Mouse (Mus musculus) fibroblast of lung, adult 2 months (primary cell): ENCODE results near the gene Fam160b1.
A peak's percentile ranks its signal among the peaks of the same experiment; 100 is the strongest.

Experiments
- DNase-seq: peaks from one replicate; pipeline ENCODE4 v3.0.0-alpha.2; 2011; ENCODE audit warnings: low read depth

Fam160b1 gene

DNA sequence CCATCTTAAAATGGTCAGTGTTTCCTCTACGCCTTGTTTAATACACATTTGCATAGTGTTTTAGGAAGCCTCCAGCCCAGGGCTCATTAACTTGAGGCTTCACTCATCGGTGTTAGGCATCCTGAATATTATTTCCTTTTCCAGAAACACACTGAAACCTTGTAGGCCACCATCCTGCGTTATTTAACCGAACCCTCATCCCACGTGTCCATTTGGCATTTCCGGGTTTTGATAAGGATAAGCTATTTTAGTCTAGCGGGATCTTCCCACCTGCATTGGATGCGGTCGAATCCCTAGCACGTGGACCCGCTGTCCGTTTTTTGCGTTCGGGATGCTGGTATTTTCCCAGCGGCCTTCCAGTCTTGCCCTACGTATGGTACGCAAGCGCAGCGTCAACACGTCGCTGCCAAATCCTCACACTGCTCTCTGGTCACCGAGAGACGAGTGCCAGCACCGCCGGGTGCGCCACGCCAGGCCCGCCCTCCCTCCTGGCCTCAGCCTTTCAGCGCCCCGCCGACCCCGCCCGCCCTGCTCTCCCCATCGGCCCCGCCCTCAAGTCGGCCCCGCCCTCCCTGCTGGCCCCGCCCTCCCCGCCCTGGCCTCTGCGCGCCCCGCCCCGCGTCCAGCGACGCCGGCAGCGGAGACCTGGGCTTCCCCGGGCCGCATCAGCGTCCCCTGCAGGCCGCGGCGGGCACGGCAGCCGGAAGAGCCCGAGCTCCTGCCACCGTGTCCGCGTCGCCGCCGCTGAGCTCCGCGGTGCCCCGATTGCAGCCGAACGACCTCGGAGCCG, at the start of gene Fam160b1:
TSS of gene Fam160b1 (plus strand) at position 340 of the 790 bp plus-strand sequence.
- DNase-seq: peak; percentile 86

DNA sequence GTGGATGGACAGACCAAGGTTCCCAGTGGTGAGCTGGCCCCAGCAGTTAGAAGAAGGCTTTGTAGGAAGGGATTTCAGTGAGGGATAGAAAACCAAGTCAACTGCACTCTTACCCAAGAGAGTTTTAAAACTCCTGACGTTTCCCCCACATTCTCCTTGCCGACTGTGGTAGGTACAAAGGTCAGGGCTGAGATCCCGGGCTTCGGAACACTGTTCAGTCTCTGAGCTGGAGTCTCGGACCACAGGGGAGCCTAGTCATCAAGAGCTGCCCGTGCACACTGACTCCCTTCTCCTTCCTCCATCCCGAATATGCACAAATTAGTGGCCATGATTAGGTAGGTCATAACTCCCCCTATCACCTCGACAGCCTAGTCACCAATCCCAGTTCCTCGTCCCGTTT, 47.3 kb upstream of the Fam160b1 start:
- DNase-seq: no peak

DNA sequence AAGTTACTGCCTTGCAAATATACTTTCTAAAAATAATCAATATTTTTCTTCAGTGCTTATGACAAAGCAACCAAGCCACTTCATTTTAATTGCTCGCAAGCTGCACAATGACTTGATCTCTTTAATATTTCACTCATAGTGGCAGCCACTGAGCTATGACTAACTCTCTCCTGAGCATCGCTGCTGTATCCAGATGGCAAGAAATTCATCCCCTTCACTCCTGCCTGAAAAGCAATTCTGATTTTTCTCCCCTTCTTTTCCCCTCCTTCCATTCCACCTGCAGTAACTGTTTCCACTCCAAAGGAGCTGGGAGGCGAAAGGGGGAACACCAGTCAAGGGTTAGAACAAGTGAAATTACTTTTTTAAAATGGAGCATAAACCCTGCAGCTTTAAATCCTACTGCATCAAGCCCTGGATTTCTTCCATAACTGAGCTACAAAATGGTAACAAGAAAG, 46.6 kb upstream of the Fam160b1 start:
- no peak for DNase-seq

DNA sequence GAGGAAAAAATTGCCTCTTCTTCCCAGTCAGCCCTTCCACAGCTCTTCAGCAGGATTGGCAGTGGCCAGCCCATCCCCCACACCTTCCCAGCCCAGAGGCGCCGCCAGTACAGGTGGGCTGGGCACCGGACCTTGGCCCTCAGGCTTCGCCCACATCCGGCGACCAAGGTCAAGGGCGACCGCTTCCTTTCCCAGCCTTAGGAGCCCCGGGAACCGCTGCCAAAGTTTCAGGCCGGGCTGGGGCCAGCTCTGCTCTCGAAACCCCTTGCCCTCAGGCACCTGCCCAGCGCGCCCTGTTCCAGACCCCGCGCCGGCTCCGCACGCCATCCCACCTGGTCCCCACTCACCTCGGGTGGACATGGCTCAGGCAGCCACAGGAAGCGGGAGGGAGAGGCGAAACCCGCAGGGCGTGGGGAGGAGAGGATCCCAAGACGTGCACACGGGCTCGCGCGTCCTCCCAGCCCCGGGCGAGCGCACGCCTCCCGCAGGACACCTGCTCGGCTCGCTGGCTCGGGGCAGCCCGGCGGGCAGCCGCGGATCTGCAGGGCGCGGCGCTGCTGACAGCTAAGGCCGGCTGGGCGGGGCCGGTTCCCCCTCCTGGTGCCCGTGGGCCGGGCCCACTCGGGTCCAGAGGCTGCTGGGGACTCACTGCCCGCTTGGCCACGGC, 46.0 kb upstream of the Fam160b1 start, which contains the start of gene Ablim1:
TSS of gene Ablim1 (minus strand) at position 574 of the 667 bp plus-strand sequence.
- DNase-seq: no peak

DNA sequence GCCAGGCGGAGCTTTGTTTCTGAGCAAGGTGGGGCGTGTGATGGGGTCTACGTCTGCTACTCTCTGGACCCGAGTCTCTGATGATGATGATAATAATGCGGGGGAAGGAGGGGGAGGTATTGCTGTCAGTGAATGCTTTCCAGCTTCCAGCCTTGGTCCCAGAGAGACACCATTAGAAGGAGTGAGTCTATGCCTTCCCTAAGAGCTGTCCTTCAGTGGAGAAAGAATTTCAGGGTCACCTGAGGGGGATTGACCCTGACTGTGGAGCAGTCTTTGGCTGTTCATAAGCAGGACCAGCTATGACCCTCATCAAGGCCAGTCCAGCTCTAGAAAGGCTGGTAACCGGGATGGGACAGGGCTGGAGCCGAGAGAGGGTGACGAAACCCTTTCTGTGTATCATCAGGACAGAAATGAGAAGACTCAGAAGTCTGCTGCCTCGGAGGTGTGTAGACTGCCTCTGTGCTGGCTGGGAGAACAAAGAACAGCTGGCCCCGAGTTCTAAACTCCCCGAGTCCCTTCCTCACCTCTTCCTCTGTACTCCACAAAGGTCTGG, 45.4 kb upstream of the Fam160b1 start:
- DNase-seq: no peak

DNA sequence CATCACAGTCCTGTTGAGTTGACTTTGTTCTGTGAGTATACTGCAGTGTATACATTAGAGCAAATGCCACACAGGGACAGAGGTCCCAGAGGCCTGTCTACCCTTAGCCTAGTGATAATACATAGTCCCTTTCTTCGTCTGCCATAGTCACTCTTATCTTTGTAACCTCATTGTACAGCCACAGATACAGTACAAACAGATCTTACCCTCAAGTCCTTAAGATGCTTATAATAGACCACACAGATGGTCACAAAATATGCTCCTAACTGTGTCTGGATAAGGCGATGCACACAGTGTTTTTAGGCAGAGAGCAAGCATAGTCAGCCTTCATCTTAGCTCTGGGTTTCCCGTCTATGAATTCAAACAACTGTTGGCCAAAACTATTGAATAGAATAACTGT, 43.9 kb upstream of the Fam160b1 start:
- DNase-seq: no peak

DNA sequence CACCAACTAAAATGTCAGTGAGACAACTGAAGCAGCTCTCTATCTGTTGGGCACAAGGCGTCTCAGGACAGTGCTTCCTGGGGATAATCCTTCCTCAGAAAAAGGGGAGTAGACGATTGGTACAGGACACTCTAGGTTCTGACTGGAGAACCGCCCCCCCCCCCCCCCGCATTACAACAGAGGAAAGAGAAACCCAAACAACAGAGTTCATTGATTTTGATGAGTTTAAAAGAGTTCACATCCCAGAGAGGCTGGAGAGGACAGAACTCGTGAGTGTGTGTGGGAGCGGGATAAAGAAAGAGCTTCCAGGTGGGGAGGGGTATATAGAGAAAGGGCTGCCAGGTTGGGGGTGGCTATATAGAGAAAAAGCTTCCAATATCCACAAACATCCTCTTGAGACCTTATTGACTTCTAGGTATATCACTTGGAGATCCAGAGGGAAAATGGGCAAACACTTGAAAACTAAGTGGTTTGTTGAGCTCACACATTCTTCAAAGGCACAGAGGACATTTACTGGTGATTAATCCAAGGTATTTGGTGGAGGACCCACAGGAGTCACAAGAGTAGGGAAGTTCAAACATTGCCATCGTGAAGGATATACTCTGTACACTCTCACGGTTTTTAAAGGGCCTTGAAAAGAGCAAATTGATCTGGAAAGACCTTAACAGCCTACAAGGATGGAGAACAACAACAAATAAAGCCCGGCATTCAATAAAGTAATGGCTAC, 39.7 kb upstream of the Fam160b1 start:
- no peak for DNase-seq

DNA sequence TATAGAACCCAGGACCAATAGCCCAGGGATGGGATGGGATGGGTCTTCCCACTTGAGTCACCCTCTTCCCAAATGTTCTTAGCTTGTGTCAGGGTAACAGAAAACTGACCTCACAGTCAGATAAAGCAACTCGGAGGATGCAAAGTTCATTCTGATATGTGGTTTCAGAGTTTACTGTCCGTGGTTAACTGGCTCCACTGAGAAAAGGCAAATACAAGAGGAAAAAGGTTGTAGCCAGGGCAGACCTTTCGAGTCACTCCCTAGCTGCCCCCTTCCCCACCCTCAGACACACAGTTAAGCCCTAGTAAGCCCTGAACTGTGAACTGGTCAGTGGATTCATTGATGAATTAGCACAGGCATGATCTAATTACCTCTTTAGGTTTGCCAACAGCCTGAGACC, 38.6 kb upstream of the Fam160b1 start:
- no peak for DNase-seq

DNA sequence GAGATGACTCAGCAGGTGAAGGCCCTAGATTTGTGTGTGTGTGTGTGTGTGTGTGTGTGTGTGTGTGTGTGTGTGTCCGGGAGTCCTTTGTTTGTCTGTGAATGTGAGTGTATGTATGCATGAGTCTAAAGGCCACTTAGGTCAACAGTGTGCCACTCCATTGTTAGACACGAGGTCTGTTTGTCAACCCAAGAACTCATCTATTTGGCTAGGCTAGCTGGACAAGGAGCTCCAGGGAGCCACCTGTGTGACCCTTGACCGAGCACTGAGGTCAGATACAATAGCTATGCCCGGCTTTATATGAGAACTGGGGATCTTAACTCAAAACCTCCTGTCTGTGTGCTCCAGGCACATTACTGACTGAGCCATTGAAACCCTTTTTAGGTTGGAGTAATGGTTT, 38.0 kb upstream of the Fam160b1 start:
- DNase-seq: no peak

DNA sequence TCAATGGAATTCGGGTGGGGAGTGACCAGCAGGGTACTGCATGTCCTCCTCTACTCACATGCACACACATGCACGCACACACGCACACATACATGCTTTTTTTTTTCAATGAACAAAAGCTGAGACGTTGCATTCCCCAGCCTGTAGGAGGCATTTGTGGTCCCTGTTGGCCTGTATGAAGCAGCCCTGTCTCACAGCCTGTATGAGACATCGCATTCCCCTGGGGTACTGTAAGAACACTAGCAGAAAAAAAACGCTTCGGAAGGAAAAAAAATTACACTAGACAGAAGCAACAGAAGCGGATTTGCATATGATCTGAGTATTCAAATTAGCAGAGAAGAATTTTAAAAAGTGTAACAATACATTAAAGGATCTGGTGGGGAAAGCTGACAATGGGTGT, 37.4 kb upstream of the Fam160b1 start:
- no peak for DNase-seq

DNA sequence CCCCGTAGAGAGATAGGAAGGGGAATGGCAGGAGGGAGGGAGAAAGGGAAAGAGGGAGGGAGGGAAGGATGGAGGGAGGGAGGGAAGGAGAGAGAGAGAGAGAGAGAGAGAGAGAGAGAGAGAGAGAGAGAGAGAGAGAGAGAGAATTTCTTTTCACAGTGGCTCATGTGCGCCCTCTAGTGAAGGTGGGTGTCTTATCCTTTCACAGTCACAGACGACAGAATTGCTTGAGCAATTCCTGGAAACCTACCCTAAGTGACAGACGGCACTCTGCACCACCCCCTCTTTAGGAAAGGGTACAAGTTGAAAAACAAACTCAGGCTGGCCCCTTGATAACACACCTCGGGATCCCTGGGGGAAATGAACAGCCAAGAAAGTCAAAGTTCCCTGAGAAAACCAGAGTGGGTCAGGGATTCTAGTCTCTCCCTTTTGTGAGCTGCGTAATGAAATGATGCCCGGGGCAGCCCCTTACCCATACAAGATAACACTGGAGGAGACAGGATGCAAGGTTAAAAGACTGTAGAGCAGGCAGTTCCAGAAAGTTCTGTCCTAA, 34.7 kb upstream of the Fam160b1 start:
- no peak for DNase-seq

DNA sequence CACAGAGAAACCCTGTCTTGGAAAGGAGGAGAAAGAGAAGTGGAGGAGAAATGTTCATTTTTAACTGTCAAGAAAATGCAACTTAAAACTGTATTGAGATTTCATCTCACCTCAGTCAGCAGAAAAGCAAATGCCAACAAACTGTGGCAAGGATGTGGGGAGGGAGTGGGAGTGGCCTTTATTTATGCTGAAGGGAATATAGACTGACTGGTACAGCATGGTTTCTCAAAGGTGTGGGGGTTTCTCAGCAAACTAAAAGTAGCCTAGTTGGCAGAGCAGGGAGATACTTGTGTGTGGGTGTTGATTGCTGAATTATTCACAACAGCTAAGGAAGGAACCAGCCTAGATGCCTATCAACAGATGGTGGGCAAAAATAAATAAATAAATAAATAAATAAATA, 32.8 kb upstream of the Fam160b1 start:
- no peak for DNase-seq

DNA sequence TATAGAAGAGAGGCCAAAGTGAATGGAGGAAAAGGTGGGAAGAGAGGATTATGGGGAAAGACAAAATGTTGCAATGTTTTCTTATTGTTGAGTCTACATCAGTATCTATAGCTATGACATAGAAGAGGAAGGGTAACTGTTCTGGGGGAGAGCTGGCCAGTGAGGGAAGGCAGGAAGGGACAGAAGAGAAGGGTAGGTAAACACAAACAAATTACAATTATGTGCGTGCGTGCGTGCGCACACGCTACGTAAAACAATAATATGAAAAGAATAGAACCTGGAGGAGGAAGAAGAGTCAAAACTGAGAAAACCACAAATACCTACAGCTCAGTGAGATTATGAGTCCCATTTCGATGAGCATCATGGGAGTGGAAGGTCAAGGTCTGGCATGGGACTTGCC, 32.2 kb upstream of the Fam160b1 start:
- DNase-seq: no peak

DNA sequence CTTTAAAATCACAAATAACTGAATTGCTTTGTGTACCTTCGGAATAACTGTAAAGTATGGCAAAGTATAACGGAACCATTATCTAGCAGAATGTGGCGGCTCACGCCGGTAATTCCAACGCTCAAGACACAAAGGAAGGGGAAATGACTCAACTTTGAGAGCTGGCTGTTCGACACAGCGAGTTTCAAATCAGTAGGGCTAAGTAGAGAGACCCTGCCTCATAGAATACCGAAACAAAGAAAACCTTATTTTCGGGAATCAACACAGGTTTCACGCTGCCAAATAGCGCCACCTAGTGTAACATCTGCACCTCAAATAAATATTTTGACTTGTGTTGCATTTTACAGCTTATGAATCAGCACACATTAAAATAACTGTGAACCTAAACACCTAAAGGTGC, 31.7 kb upstream of the Fam160b1 start:
- no peak for DNase-seq

DNA sequence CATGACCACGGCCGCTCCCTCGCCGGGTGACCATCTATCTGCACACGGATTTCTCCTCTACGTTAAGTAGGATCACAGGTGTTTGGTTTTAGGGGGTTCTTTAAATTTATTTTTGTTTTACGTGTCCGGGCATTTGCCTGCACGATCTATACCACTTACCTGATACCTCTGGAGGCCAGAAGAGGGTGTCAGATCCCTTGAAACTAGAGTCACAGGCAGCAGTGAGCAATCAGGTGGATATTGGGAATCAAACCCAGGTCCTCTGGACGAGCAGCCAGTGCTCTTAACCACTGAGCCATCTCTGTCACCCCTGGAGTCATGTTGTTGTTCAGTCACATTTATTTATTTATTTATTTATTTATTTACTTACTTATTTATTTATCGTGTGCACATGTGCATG, 30.2 kb upstream of the Fam160b1 start:
- no peak for DNase-seq

DNA sequence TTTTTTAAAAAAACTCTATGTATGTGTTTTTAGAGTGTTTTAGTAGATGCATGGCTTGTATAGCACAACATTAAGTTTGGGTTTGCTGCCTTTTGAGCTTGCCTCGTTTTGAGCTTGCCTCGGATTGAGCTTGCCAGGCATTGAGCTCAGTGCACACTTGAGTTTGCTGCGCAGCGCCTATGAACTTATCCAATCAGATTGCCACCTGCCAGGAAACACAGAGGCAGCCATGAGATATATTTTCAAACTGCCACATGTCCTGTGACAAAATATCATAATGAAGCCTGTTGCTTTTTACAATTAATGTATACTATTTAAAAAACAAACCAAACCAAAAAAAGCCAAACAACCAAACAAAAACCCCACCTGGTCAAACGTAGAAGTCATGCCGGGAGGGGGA, 29.2 kb upstream of the Fam160b1 start:
- no peak for DNase-seq

DNA sequence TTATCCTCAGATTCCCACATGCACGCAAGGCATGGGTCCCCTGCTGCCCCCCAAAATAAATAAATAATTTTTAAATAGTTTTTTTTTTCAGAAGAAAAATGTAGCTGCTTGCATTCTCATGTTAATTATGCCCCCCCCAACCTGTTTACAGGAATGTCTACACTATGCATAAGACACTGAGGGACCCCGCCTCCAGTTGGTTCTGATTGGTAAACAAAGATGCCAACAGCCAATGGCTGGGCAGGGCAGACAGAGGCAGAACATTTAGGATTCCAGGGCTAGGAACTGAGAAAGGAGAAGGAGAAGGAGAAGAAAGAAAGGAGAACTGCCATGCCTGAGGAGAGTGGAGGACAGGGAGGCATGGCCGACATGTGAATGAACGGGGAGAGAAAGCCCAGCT, 27.1 kb upstream of the Fam160b1 start:
- no peak for DNase-seq

DNA sequence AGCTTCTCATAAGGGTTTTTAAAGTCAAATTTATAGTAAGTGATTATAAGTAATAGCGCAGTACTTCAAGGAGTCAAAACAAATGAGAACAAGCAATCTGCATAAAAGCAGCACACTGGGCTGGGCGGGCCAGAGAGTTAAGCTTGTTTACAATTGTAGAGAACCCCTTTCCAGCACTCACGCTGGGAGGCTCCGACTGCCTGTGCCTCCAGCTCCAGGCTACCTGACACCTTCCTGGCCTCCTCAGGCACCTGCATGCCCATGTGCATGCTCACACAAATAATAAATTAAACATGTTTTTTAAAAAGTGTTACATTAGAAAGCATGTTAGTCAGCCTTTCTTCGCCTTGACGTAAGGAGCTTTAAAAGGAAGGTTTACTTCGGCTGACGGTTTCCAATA, 25.3 kb upstream of the Fam160b1 start:
- DNase-seq: no peak

DNA sequence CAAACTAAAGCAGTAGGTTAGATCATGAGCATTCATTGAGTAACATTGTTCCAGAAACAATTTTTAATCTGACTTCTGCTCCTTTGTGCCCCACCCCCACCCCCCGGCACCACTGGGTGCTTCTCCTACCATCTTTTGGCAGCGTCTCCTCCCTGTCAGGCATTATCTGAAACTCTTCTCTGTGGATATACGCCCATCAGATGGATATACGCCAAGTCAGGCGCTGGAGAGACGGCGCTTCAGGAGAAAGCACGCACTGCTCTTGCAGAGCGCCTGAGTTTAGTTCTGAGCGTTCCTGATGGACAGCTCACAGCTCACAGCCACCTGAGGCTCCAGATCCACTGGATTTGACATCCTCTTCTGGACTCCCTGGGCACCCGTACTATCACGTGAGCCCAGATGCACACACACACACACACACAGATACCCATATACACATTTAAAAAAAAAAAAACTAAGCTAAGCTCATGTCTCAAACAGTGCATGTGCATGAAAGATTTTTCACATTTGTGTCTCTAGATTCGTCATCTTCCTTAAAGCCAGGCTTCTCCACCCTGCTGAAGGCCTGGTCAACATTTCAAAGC, 21.1 kb upstream of the Fam160b1 start:
- DNase-seq: no peak

DNA sequence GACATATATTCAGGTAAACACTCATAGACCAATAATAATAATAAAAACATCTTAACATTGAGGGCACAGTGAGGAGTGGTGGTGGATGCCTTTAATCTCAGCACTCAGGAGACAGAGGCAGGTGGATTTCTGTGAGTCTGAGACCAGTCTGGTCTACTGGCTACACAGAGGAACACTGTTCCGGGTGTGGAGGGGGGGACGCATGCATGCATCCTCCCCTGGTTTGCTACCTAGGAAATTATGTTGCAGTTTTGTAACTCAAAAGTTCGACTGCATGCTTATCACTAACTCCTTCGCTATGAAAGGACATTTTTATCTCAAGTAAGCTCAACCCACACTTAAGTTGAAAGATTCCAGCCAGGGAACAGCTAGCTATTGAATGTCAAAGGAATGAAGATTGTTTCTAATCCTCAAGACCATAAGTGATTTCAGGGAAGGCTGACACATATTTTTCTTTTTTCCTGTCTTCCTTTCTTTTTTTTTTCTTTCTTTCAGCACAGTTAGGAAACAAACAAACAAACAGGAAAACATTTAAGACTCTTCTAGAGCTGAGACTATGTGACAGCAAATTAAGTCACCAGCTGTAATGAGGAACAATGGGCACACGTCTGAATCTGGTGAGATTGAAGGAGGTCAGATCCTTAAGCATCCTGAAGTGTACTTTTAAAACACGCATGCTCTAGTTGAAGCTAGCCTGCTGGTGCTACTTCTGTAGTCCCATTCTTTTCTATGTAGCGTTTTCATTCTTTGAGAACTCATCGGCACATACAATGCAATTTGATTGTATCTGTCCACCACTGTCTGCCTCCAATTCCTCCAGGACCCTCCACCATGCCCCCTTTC, 19.4 kb upstream of the Fam160b1 start:
- no peak for DNase-seq

DNA sequence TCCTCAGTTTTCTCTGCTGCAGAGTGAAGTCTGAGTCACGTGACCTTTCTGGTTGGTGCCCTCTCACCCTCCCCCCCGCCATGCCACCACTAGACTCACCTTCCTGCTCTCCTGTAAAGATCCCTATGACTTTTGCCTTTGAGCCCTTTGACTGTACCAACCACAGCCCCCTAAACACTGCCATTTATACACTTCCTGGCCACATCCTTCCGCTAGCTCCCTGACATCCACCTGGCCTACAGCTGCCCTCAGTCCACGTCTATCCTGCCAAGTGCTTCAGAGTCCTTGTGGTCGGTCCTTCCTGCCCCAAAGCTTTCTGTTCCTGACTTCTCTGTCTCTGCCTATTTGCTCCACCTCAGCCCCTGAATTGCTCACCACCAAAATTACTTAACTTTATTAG, 16.6 kb upstream of the Fam160b1 start:
- DNase-seq: no peak
